Mouse (Mus musculus) kidney, embryonic 15.5 days (tissue): ENCODE data around the gene Samd14. TPM values are rescaled to one million over a fixed set of nuclear protein-coding genes. Genes with fewer than 3 reads are reported as not detected.
A peak's percentile ranks its signal among the peaks of the same experiment; 100 is the strongest.
"Not testable (repeated sequence)": the region's sequence is repeated elsewhere in the genome, so short reads cannot be mapped to it uniquely, and the experiment has no call there.

Source experiments
- ATAC-seq: fragments of 200-750 bp; cut with Nextera tagmentation; replicated peaks from 2 replicates; pipeline ENCODE4 v1.8.0; 2017; ENCODE audit warnings: moderate TSS enrichment; ENCODE audit not compliant: low FRiP score
- H3K27ac ChIP-seq: fragments of 300-500 bp; sonication (generic); 2 replicates; pipeline ENCODE4 v1.5.1; 2015; ENCODE audit warnings: mild to moderate bottlenecking, inconsistent platforms
- H3K27me3 ChIP-seq: fragments of 300-500 bp; sonication (generic); 2 replicates; pipeline ENCODE4 v1.6.1; 2015; ENCODE audit warnings: inconsistent platforms
- H3K36me3 ChIP-seq: fragments of 300-500 bp; sonication (generic); 2 replicates; pipeline ENCODE4 v1.6.1; 2015; ENCODE audit warnings: inconsistent platforms
- H3K4me1 ChIP-seq: fragments of 300-500 bp; sonication (generic); 2 replicates; pipeline ENCODE4 v1.6.1; 2015; ENCODE audit warnings: inconsistent platforms
- H3K4me2 ChIP-seq: fragments of 300-500 bp; sonication (generic); 2 replicates; pipeline ENCODE4 v1.6.1; 2015; ENCODE audit warnings: moderate library complexity, mild to moderate bottlenecking, inconsistent platforms
- H3K4me3 ChIP-seq: fragments of 300-500 bp; sonication (generic); replicated peaks from 2 replicates; pipeline ENCODE4 v1.5.1; 2015; ENCODE audit warnings: mild to moderate bottlenecking, inconsistent platforms
- H3K9ac ChIP-seq: fragments of 300-500 bp; sonication (generic); 2 replicates; pipeline ENCODE4 v1.6.1; 2015; ENCODE audit warnings: mild to moderate bottlenecking, inconsistent platforms
- H3K9me3 ChIP-seq: fragments of 300-500 bp; sonication (generic); replicated peaks from 2 replicates; pipeline ENCODE4 v1.6.1; 2016; ENCODE audit warnings: inconsistent platforms
- WGBS: fragments of 180-500 bp; shearing (Covaris S2); methylation state at CpG from one replicate; pipeline ENCODE4 v1.1.7; 2015; ENCODE audit warnings: mixed read lengths; 5-methylcytosine and 5-hydroxymethylcytosine counted together
- polyA plus RNA-seq: library from polyadenylated mRNA; unstranded; fragments of >200 nt; fragmentation: Nextera tagmentation; extraction: Ambion mirVana; gene quantifications from 2 replicates; pipeline ENCODE4 v1.2.1, GENCODE M21; 2015

Samd14 gene
- polyA plus RNA-seq, 1 experiment from 2014 or later, result 21.2 TPM

- 1% methylated on average over 36 of the region's 40 CpGs for WGBS
- peaks cover 27% of the 10 kb centered on the region for H3K36me3 ChIP-seq
- peak overlapping the region; percentile 94 for H3K27ac ChIP-seq
- peaks cover 61% of the 10 kb centered on the region for H3K4me1 ChIP-seq
- no peaks in the 10 kb centered on the region for H3K27me3 ChIP-seq
- peak overlapping the region; percentile 83 for H3K9ac ChIP-seq
- no peak; the same call in 1 of the 2 replicates for ATAC-seq
- H3K4me2 ChIP-seq, result peak overlapping the region; percentile 90
- H3K4me3 ChIP-seq, result peak overlapping the region; percentile 65
- no peaks in the 10 kb centered on the region for H3K9me3 ChIP-seq
Measured at GRCm38 (mm10) chr11:95010141-95010739, 561 bp downstream of the Samd14 start.

DNA sequence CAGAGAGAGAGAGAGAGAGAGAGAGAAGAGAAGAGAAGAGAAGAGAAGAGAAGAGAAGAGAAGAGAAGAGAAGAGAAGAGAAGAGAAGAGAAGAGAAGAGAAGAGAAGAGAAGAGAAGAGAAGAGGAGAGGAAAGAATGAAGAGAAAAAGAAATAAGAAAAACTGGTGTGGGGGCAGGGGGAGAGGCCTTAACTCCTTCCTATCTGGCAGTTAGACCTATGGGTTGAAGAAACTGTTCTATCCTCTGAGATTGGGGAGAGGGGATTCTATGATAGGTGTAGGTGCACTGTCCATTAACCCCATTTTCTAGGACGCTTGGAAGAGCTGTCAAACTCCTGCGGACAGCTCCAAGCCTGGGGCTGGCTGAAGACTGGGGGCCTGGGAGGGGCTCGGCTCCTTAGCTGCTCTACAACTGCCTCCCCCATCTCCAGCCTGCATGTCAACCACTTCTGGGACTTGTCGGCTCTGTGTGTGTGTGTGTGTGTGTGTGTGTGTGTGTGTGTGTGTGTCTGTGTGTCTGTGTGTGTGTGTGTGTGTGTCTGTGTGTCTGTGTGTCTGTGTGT is 1.2 kb downstream of the Samd14 start:
- not testable (repeated sequence) for H3K27me3 ChIP-seq, H3K9me3 ChIP-seq, ATAC-seq
- H3K4me3 ChIP-seq, result peak overlapping the region; percentile 65
- WGBS, result 9% methylated on average over 4 of the region's 4 CpGs
- peak overlapping the region; percentile 83 for H3K9ac ChIP-seq
- peak overlapping the region; percentile 61 for H3K27ac ChIP-seq
- peak overlapping the region; percentile 90 for H3K4me2 ChIP-seq
- peaks cover 26% of the 10 kb centered on the region for H3K36me3 ChIP-seq
- H3K4me1 ChIP-seq, result peaks cover 59% of the 10 kb centered on the region

DNA sequence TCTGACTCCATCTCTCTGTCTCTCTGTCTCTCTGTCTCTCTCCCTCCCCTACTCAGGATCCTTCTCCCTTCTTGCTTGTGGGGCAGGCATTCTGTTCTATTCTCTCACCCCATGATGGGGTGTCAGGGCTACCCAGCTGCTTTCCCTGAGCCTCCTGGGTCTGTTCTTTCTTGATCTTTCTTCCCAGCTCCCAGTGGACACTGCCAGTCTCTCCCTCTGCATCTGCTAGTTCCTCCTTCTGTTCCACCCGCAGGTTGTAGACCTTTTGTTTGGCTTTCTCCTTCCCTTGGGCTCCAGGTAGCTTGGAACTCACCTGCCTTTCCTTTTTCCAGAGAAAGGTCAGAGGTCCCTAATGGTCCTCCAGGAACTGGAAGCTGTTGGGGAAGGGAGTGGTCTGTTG is 1.7 kb downstream of the Samd14 start:
- ATAC-seq, result no peak
- H3K9me3 ChIP-seq, result no peaks in the 10 kb centered on the region
- H3K4me2 ChIP-seq, result peak overlapping the region; percentile 90
- H3K4me1 ChIP-seq, result peaks cover 54% of the 10 kb centered on the region
- peaks cover 30% of the 10 kb centered on the region for H3K36me3 ChIP-seq
- H3K27me3 ChIP-seq, result no peaks in the 10 kb centered on the region
- 37% methylated on average over 1 of the region's 1 CpGs for WGBS
- H3K9ac ChIP-seq, result no peak overlapping the region
- peak overlapping the region; percentile 22; the same call in 1 of the 2 replicates for H3K27ac ChIP-seq
- peak overlapping the region; percentile 65 for H3K4me3 ChIP-seq

GRCm38 (mm10) chr11:95012075-95012474 is 2.4 kb downstream of the Samd14 start:
- H3K27ac ChIP-seq, result peak overlapping the region; percentile 22; the same call in 1 of the 2 replicates
- H3K27me3 ChIP-seq, result no peaks in the 10 kb centered on the region
- no peaks in the 10 kb centered on the region for H3K9me3 ChIP-seq
- no peak overlapping the region for H3K9ac ChIP-seq
- H3K4me3 ChIP-seq, result no peak overlapping the region
- H3K4me2 ChIP-seq, result peak overlapping the region; percentile 90
- 48% methylated on average over 3 of the region's 3 CpGs for WGBS
- H3K4me1 ChIP-seq, result peaks cover 48% of the 10 kb centered on the region
- ATAC-seq, result peak; percentile 61; the same call in 1 of the 2 replicates
- peaks cover 37% of the 10 kb centered on the region for H3K36me3 ChIP-seq

- ATAC-seq, result no peak
- no peaks in the 10 kb centered on the region for H3K9me3 ChIP-seq
- no peak overlapping the region for H3K4me3 ChIP-seq
- no peaks in the 10 kb centered on the region for H3K27me3 ChIP-seq
- no peak overlapping the region for H3K4me2 ChIP-seq
- no peak overlapping the region for H3K27ac ChIP-seq
- no peak overlapping the region for H3K9ac ChIP-seq
- peaks cover 38% of the 10 kb centered on the region for H3K36me3 ChIP-seq
- H3K4me1 ChIP-seq, result peaks cover 44% of the 10 kb centered on the region
- 54% methylated on average over 3 of the region's 3 CpGs for WGBS
Measured at GRCm38 (mm10) chr11:95012487-95012886, 2.8 kb downstream of the Samd14 start.

DNA sequence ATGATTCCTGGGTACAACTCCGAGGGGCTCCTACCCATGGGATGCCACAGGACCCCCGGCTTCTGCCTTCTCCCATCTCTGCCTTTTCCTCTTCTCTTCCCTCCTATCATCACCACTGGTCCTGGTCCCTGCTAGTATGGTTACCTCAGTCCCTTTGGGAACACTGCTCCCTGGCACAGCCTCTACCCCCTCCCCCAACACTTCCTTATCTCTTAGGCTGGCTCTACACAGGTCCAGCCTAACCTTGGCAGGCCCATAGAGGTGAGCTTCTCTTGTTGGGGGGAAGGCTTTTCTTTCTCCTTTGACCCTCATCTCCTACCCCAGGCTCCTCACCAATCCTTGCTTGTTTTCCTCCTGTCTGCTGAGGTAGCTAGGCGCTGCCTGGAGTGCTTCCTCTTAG is 5.8 kb downstream of the Samd14 start:
- no peak for ATAC-seq
- H3K36me3 ChIP-seq, result peaks cover 55% of the 10 kb centered on the region
- H3K9me3 ChIP-seq, result no peaks in the 10 kb centered on the region
- 88% methylated on average over 3 of the region's 3 CpGs for whole genome bisulfite sequencing
- no peak overlapping the region for H3K4me3 ChIP-seq
- H3K27me3 ChIP-seq, result no peaks in the 10 kb centered on the region
- no peak overlapping the region for H3K27ac ChIP-seq
- H3K4me2 ChIP-seq, result no peak overlapping the region
- H3K9ac ChIP-seq, result no peak overlapping the region
- peaks cover 32% of the 10 kb centered on the region for H3K4me1 ChIP-seq

DNA sequence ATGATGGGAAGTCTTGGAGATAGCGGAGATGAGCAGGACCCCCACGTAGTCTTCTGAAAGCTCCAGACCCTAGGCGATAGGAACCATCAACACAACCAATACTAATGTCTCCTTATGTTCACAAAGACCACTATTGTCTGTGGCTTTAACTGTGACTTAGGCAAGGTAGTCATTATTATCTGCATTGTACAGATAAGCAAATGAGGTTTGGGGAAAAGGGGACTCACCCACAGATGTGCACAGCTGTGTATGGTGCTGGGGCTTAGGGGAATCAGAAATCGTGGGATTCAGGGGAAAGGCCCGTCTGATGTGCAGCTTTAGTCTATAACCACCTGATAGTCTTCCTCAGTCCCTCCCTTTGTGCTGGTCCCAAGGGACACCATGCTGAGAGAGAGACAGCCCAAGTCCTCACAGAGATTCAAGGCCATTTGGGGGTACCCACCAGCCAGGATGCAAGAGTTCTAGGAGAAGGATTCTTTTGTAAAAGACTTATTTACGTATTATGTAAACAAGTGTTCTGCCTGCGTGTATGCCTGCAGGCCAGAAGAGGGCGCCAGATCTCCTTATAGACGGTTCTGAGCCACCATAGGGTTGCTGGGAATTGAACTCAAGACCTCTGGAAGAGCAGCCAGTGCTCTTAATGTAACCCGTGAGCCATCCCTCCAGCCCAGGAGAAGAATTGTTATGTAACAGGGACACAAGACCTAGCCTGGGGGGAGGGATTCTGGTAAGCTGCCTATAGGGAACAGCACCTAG is 12.7 kb downstream of the Samd14 start:
- Histone ChIP-seq H3K4me3 (no peak overlapping the region), H3K4me1 (peaks cover 40% of the 10 kb centered on the region), H3K36me3 (peaks cover 65% of the 10 kb centered on the region), H3K27me3 (no peaks in the 10 kb centered on the region), H3K9me3 (no peaks in the 10 kb centered on the region), H3K9ac (no peak overlapping the region), H3K4me2 (no peak overlapping the region), H3K27ac (no peak overlapping the region)
- ATAC-seq, result no peak
- WGBS, result 84% methylated on average over 10 of the region's 10 CpGs

- no peak overlapping the region for H3K4me3 ChIP-seq
- peaks cover 40% of the 10 kb centered on the region for H3K4me1 ChIP-seq
- H3K27ac ChIP-seq, result no peak overlapping the region
- 93% methylated on average over 9 of the region's 9 CpGs for WGBS
- H3K36me3 ChIP-seq, result peaks cover 66% of the 10 kb centered on the region
- H3K9ac ChIP-seq, result no peak overlapping the region
- no peaks in the 10 kb centered on the region for H3K27me3 ChIP-seq
- H3K9me3 ChIP-seq, result no peaks in the 10 kb centered on the region
- H3K4me2 ChIP-seq, result no peak overlapping the region
- no peak for ATAC-seq
Measured at GRCm38 (mm10) chr11:95023481-95023880, 13.8 kb downstream of the Samd14 start.

DNA sequence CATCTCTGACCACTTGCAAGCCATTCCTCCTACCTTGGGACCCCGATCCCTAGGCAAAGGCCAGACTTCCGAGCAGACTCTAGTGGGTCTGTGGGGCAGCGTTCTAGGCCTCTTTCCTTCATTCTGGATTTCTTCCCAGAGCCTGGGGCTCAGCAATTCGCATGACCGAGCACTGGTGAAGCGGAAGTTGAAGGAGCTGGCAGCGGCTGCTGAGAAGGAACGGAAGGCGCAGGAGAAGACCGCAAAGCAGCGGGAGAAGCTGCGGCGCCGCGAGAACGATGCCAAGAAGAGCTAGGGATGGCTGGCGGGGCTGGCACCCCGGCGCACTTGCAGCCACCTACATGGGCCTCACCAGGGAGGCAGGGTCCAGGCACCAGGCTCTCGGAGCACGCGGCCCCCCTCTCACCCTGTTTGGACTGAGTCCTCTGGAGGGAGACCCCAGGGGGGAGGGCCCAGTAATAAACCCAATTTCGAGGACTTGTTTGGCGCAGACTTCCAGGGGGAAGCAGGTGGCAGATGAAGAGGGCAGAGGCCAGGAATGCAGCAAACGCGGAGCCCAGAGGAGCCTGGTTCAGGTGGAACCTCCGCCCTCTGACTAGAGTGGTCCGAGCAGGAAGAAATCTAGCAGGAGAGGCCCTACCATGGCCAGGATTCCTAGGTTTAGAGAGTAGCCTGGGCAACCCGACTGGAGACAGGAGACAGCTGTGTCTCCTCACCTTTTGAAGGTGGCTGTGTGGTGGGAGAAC is 14.9 kb downstream of the Samd14 start:
- WGBS, result 63% methylated on average over 29 of the region's 29 CpGs
- H3K27me3 ChIP-seq, result no peaks in the 10 kb centered on the region
- peaks cover 67% of the 10 kb centered on the region for H3K36me3 ChIP-seq
- peak; percentile 14; the same call in 1 of the 2 replicates for ATAC-seq
- H3K4me2 ChIP-seq, result no peak overlapping the region
- peaks cover 38% of the 10 kb centered on the region for H3K4me1 ChIP-seq
- H3K9ac ChIP-seq, result no peak overlapping the region
- no peaks in the 10 kb centered on the region for H3K9me3 ChIP-seq
- no peak overlapping the region for H3K4me3 ChIP-seq
- peak overlapping the region; percentile 79 for H3K27ac ChIP-seq

DNA sequence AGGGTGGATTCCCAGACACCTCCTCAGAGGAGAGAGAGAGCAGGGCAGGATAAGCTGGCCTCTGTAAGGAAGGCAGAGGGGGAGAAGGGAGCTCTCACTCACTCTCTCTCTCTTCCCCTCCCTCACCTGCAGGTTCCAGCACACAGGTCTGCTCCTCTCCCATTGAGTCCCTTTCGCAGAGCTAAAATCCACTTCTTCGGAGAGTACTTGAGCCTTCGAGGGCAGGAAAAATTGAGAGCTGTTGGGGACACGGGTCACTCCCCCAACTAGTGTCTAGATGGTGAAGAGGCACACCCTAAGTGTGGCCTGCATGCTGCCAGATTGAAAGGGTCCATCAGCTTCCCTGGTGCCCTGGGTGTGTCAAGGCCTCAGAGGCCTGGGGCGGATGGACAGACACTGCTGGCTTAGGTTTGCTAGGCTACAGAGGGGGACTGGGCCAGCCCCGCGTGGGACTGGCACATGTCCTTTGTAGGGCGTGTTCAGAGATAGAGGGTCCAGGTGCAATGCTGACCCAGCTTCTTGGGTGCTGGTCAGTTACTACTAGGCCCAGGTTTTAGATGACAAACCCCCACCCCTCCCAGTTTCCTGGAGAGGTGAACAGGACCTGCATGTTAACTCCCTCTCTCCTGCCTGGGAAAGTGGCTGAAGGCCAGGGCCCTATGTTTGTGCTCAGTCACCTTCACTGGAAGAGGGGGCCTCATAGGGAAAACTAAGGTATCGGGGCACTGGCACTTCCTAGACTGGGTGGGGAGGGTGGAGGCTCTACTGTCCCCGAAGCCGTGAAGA is 15.7 kb downstream of the Samd14 start:
- H3K4me2 ChIP-seq, result no peak overlapping the region
- no peaks in the 10 kb centered on the region for H3K27me3 ChIP-seq
- peaks cover 60% of the 10 kb centered on the region for H3K36me3 ChIP-seq
- H3K9me3 ChIP-seq, result no peaks in the 10 kb centered on the region
- peak; percentile 27; the same call in 1 of the 2 replicates for ATAC-seq
- WGBS, result 69% methylated on average over 11 of the region's 11 CpGs
- no peak overlapping the region for H3K9ac ChIP-seq
- peaks cover 31% of the 10 kb centered on the region for H3K4me1 ChIP-seq
- H3K27ac ChIP-seq, result peak overlapping the region; percentile 79
- no peak overlapping the region for H3K4me3 ChIP-seq

DNA sequence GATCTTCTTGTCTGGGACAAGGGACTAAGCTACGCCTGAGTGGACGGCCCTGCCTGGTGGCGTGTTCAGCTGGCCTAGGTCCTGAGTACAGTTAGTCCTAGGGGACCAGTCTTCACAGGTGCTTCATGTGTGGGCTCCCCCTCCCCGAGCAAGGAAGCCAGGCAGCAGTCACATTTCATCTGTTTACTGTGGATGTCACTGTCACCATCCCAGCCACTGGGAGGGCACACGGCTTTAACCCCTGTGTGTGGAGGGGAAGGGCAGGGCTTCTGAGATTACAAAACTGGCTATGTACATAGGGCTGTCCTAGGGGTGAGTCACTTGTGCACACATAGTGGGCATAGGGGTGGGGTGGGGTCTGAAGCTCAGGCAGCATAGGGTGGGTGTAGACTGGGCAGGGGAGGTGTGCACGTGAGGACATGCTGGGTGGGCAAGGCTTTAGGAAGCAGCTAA is 16.4 kb downstream of the Samd14 start:
- peaks cover 31% of the 10 kb centered on the region for H3K4me1 ChIP-seq
- H3K4me3 ChIP-seq, result no peak overlapping the region
- peak overlapping the region; percentile 79 for H3K27ac ChIP-seq
- peaks cover 58% of the 10 kb centered on the region for H3K36me3 ChIP-seq
- WGBS, result 45% methylated on average over 6 of the region's 6 CpGs
- no peaks in the 10 kb centered on the region for H3K27me3 ChIP-seq
- H3K9ac ChIP-seq, result no peak overlapping the region
- H3K9me3 ChIP-seq, result no peaks in the 10 kb centered on the region
- no peak overlapping the region for H3K4me2 ChIP-seq
- ATAC-seq, result peak; percentile 57
